Mouse (Mus musculus) left cerebral cortex, adult 8-10 months (tissue): ENCODE results near the gene Gm20388. TPM values are rescaled to one million over a fixed set of nuclear protein-coding genes. Genes with fewer than 3 reads are reported as not detected.

ENCODE experiments used
- DNase-seq, 2 experiments: peaks; one replicate each; pipeline ENCODE4 v3.0.0; 2022; ENCODE audit warnings: low spot score in 2 of 2
- total RNA-seq, 4 experiments: library from RNA; stranded (reverse); gene quantifications; 2 replicates each; pipeline ENCODE4 v1.2.4; 2022

Gene Gm20388
- total RNA-seq, 4 experiments from 2014 or later: 10.4 to 20.8 (median 16.4) TPM

DNA sequence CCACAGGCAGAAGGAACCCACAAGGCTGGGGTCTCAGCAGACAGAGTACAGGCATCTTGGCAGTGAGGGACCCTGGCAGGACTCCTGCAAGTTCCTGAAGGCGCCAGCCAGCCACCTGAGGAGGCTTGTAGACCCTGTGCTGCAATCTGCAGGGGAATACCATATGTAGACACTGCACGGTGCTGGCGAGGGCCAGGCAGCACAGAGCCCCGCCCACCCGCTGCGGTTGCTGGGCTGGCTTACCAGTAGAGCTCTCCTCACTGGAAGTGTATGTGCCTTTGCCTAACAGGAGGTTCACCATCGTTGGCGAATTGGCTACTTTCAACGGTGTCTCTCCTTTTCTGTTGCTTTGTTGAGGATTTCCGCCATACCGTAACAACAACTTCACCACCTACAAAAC, 2985.7 kb downstream of the Gm20388 start:
- no peak for DNase-seq

DNA sequence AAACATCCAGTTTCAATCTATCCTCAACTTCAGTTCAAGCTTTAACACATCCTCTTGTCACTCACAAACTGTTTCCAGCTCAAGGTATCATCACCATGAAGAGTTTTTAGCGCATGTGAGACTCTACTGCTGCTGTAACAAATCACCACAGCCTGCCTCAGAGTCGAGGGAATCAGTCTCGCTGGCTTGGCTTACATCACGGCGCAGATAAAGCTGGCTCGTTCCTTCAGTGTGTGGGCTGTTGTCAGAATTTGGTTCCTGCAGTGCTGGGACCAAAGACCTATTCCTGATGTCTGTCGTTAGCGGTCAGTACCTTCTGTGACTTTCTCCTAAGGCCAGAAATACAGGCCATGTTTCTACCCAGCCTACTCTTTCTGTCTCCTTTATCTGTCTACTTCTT, 2986.6 kb downstream of the Gm20388 start:
- no peak for DNase-seq

DNA sequence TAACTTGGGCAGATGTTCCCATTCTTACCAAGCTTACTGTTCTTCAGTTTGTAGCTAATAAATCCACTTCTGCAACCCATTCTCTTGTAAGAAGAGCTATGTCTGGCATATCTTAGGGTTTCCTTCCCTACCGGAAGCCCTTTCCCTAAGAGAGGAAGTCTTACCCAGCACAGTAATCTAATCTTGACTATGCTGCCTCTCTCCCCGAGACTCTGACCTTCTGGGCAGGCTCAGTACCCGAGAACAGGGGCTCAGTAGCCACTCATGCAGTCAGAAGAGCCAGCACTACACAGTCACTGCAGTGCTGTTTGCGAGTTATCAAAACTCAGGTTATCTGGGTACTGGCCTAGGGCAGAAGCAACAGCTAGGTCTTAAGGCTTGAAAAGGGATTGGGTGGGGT, 2987.4 kb downstream of the Gm20388 start:
- DNase-seq: no peak

DNA sequence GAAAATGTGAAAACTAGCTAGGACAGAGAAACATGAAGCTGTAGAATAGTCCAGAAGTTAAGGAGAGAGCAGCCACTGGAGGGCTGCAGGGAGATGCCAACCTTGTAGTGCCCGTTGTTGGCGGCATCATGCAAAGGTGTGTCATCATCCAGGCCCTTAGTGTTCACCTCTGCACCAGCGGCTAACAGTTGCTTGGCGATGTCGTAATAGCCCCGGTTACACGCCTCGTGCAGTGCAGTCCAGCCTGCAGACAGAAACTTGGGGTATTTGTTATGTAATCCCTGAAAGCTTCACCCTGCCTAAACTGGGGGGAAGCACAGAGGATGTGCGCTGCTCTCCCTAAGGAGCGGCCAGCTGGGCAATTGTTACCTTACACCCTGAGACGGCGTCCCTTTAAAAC, 2987.8 kb downstream of the Gm20388 start:
- no peak for DNase-seq

DNA sequence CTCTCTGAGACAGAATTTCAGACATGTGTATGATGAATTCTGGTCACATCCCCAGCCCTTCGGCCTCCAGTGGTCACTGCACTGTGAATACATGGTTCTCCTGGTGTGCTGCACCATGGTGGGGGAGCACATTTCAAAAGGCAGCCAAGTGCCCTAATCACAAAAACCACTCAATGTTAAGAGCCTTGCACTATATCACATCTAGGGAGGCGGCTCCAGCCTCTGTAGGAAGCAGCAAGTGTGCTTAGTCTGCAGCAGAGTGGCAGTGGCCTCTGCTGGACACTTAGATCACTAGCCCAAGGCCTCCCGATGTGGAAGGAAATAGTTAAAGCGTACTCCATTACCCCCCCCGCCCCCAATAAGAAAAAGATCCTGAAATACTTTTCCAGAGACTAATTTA, 2988.4 kb downstream of the Gm20388 start:
- DNase-seq: no peak

DNA sequence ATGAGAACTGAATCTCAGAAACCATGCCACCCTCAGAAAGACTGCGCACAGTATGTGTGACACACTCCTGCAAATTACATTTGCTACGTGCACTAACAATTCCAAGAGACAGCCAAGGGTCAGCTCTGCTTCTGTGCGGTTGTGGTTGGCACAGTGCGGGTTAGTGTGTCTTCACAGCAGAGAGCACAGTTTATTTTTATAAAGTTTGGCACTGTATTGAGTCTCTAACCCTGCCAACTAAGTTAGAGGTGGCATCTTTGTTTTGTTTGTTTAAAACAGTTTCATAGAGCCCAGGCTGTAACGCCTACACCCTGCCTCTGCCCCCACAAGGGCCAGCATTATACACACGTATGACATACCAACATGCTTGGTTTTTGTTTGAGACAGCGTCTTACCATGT, 2990.8 kb downstream of the Gm20388 start:
- no peak for DNase-seq

DNA sequence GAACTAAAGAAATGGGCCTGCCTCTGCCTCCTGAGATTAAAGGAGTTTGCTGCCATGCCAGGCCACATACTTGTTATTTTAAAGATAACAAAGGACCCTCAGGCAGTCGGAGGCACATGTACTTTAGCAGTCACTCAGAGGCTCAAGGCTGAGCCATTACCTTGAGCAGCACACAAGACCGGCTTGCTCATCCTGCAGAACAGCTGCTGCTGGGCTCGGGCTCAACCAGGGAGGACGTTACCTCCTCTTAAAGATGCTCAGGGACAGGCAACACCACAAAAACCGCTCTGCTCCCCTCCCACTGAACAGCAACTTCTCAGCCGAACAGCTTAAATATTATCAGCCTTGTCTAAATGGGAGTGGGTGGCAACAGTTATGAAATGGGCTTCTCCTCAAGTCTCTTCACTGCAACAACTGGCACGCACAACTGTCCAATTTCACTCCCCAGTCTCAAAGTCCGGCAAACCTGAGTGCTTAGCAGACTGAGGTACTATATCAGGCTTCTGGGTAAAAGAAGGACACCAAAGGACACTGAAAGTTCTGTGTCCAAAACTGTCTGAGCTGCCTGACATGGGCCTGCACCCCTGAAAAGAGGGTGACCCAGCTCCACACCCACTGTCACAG, 2991.4 kb downstream of the Gm20388 start:
- no peak for DNase-seq

DNA sequence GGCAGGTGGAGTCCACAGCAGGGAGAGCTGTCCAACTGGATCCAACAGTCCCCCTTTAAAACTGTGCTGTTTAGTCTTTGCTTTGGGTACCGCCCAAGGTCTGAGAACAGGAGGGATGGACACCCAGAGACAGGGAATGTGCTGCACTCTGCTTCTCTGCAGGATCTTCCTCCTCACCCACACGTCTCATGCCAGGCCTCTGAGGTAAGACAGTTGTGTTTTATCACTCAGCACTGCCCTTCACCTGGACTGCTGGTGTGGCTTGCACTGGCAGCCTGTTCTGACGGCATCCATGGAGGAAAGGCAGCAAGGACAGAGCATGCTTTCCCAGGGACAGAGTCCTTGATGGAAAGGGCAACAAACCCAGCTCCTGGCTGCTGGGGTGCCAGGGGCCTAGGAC, 2991.9 kb downstream of the Gm20388 start:
- DNase-seq: no peak

DNA sequence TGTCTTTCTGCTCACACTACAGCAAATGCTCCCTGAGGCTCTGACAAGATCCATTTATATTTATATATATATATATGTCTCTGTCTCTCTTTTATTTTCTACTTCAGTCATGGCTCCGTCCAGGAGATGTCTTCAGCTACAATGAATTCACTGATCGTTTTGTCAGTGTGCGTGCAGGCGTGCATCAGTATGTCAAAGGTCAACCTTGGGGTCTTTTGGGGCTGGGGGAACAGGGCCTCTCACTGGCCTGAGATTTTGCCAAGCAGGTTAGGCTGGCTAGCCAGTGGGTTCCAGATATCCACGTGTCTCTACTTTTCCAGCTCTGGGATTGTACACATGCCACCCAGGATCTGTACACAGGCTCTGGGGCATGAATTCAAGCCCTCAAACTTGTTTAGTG, 2992.4 kb downstream of the Gm20388 start:
- DNase-seq: no peak

DNA sequence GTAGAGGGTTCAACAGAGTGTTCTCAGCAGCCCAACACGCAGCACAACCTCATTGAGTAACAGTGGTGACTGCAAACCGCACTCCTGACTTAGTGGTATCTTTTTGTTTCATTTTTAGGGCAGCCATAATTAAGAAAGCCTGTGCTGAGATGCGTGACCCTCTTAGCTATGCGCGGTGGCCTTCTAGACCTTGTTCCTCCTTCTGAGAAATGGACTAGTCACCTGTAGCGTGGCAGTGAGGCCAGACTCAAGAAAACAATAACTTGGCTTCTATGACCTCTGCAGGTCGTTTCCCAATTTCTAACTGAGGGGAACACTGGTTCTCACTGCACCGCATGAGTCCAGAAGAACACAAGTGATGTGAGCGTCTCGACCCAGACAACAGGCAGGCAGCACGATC, 2993.9 kb downstream of the Gm20388 start:
- DNase-seq: no peak

DNA sequence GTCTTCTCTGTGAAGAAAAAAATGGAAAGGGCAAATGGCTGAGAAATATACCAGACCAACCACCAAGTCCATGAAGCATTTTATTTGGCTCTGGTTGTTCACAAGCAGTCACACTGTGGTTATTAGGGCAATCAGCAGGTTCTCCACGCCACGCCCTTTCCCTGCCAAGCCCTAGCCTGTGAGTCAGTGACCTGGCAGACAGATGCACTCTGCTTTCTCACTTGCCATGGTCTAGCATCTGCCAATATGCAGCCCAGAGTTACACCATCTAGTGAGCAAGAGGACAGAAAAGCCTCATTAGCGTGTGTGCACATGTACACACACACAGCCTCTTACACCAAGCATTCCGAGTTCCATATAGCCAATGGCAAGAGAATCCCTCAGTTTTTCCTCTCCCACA, 2994.7 kb downstream of the Gm20388 start:
- no peak for DNase-seq

DNA sequence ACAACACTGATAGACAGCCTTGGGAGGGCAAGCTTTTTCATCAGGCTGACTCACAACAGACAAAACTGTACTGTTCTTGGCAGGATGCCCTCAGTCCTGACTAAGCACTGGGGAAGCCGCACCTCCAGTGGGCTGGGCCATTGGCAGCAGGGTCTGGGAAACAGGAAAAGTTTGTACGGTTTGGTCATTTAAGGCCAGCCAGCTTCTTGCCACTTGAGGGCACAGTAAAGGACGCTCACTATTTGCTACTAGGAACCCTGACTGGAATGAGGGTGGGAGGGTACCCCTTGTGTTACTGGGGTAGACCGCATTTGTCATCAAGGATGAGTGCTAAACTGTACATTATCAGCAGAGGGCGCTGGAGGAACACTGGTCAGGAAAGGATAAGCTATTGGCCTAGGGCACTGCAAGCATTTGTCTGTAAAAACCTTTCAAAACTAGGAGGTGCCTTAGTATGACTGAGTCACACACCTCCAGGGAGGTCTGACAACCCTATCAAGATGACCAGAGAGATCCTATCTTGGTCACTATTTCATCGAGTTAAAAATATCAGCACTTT, 2995.9 kb downstream of the Gm20388 start:
- peak; percentile 82 to 90 for DNase-seq

DNA sequence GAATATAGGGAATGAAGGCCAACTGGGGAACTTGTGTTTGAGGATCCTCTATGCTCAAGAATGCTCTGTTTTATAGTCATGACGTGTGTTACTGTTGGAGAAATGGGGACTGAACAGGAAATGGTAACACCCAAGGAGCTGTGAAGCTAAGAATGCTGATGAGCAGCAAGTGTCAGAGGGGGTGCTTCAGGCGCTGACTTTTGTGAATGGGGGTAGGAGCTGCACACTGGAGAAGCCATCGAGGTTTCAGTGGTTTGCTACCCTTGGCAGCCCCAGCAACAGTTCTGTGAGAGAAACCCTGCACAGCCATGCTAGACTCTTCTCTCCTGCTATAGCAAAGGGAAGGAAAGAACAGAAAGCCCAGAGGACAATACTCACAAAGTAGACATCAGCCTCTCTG, 3001.5 kb downstream of the Gm20388 start:
- DNase-seq: no peak

DNA sequence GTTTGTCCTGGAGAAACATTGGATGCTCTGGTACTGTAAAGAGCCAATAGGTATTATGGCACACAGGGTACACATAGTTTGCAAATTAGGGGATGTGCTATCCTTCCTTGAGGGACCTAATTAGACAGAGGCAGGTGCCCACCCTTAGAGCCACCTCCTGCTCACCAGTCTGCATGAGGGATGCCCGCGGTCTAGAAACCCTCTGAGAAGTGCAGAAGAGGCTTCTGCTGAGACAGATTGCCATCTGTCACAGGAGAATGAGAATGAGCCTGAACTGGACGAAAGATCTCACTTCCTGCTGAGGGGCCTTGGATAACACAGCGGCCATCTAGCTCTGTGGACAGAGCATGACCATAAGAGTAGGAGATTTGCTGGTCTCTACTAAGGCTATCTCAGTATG, 3002.2 kb downstream of the Gm20388 start:
- DNase-seq: no peak

DNA sequence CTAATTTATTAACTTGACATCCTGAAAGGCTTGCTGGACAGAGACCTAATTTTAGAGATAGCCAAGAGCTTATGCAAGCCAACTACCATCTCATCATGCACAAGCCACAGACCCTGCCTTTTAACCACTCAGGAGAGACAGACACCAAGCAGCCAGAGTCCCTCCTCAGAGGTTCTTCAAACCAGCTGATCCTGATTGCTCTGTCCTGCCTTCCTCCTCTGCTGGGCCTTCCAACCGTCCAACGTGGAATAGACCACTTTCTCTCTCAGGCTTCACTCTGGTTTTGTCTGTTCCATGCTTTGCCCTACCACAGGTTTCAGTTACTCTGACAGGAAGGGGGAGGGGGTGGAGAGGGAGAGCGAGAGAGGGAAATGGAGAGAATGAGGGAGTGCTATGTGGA, 3006.1 kb downstream of the Gm20388 start:
- DNase-seq: no peak

DNA sequence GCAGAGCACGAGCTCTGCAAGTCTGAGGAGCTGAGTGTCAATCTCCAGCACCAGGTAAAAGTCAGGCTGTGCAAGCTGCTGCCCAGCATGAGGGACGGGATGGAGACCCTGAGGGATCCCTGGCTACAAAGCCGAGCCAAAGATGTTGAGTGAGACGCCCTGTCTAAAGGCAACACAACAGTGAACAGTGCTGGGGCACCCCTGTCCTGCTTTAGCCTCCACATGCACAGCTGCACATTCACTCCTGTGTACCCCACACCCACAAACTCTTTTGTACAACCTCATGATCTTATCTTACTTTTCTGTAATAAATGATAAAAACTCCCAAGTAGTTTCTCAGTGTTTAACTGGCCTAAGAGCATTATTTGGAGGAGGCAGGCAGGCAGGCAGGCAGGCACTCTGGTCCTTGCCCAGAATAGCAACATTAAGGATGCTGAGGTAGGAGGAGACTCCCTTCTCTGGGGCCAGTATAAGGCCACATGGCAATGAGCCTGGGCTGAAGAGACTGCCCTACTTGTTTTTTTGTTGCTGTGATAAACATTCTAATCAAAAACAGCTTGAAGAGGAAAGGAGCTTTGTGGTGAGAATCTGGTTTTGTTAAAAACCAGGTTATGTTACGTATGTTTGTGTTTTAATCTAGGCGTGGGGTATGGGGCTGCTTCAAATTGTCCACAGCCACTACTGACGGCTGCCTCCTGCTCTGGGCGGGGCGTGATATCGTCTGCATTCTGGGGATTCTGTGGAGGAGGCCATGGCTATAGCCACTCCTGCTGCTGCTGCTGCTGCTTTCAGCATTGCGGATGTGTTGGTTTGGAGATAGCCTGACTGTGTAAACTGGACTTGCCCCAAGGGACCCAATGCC, 3007.1 kb downstream of the Gm20388 start:
- no peak for DNase-seq

DNA sequence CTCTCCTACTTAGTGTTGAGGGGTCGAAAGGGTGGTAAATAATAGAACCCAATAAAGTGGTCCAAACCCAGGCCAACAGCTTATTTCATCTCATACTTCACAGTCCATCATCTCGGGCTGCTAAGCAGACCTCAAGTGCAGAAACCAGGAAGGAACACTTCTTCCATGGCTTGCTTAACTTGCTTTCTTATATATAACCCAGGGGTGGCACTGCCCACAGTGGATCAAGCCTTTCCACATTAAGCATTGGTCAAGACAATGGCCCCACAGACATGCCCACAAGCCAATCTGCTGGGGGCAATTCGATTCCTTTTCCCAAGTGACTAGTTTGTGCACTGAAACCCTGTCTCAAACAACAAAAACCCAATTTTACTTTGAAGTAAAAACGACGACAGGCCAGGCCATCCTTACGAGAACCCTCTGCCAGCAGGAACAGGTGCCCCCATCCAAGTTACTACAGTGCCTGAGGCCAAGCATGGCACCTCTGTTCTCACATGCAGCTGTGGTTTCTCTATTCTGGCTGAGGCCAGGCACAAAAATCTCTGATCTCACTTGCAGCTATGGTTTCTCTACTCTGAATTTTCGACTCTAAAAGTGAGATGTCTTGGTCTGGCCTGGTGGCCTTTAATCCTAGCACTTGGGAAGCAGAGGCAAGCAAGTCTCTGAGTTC, 3007.9 kb downstream of the Gm20388 start:
- no peak for DNase-seq

DNA sequence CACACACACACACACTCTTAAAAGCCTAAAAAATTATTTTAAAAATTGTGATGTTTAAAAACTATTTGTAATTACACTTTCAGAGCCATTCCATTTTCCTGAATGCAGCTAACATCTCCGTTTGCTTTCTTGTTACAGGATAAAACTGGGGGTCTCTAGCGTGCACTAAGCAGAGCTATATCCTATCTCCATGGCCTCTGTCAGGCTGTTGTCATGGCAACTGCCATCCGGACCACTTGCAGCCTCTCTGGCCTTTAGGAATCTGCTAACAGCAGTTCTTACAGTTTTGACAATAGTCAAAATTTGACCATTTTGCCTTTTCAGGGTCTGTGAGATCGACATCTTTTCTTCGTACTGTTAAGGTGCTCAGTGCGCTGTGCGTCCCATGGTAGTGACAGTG, 3010.2 kb downstream of the Gm20388 start:
- no peak for DNase-seq

DNA sequence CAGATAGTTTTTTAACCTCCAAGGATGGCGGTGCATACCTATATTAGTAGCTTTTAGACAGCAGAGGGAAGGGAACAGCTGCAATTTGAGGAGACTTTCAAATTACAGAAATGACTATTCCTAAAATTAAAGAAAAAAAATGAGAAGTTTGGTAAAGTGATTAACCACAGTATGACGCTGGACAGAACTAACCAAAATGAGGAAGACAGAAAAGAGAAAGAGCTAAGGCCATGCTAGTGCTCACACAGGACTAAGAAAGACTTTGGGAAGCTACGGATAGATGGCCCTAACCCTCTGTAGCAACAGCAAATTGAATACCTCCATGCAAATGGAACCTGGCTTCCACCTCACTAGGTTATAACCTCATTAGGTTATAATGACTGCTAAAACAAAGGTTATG, 3012.3 kb downstream of the Gm20388 start:
- no peak for DNase-seq

DNA sequence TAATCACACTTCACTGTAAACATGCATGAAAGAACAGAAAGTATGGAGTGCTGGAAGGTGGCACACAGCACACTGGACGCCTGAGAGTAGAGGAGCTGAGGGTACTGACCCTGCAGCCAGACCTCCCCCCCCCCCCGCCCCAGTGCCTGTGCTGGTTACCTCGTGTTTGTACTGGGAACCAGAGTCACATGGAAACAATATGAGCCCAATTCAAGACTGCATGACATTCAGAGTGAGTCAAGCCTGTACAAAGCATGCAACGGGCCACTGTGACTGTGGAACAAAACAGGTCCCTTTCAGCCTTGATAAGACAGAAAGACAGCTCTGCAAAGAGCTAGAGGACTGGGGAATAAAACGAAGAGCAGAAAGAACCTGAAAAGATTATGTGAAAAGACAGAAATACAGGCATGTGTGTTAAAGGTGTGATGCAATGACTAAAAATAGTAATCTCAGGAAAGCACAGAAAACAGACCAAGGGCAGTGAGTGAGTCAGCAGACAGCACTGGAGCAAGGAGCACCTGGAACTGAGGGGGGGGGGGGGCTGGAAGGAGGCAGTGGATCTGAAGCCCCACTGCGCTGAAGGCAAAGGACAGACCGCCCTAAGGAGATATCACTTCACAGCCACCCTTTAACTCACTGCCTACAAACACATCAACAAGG, 3012.9 kb downstream of the Gm20388 start:
- DNase-seq: no peak

DNA sequence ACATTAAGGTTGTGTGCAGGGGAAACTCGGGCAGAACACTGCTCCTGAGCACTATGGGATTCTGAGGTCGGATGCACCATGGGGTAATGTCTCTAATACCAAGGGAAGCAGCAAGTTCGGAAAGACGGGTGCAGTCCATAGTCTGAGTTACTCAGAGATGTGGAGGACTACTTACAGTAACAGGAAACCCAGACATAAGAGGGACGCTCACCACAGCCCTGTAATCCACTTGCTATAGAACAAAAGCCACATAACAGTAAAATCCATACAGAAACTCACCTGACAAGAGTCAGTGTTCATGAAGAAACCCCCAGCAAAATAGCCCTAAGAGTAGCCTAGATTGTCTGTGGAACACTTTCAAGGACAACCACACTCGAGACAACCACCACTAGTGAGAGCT, 3013.4 kb downstream of the Gm20388 start:
- DNase-seq: no peak
